Mouse (Mus musculus): ENCODE data around the gene Ucp3. TPM values are rescaled to one million over a fixed set of nuclear protein-coding genes. Genes with fewer than 3 reads are reported as not detected.

The Ucp3 gene
- 0.09 TPM in 1 of 2 replicates, not detected in the other for polyA plus RNA-seq (2016; fragmentation: Nextera tagmentation; extraction: Ambion mirVana)

DNA sequence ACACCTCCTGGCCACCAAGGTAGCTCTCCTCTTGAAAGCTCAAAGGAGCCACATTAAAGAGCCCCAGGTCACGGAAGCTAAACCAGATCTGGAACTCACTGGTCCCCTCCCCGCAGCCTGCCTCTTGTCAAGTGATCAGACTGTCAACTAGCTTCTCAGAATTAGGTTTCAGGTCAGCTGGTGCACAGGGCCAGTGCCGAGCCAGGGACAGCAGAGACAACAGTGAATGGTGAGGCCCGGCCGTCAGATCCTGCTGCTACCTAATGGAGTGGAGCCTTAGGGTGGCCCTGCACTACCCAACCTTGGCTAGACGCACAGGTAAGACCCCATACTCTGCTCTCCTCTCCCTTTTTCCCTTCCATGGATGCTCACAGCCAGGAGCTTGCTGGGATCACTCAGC, at the start of gene Ucp3:
Gene Ucp3 (plus strand): TSS at position 214 of the 400 bp plus-strand sequence.
- Histone ChIP-seq H3K4me1 (replicated peaks) (no peaks in the 10 kb centered on the region), H3K27ac (no peak within 1 kb of the TSS)

DNA sequence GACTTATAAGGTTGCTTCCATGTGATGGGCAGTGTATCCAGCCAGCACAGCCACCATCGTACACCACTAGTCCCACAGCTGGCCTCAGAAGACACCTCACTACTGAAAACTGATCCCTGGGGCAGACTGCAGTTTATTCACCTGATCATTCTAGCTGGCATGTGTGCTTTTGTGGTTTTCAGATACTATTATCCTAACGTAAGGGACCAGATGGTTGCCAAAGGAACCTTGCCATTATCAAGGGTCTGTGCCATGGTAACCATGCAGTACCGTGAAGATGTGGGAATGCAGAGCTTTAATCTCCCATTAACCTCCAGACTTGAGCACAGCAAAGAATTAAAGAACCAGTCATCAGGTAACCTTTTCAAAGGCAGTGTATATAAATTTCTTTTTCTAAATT, 47.0 kb upstream of the Ucp3 start:
- Histone ChIP-seq H3K9me3 (no peaks in the 10 kb centered on the region), H3K27ac (no peak overlapping the region), H3K4me1 (replicated peaks) (no peaks in the 10 kb centered on the region), H3K27me3 (ENCODE audit: insufficient read depth, poor library complexity, severe bottlenecking) (no peaks in the 10 kb centered on the region), H3K36me3 (peaks cover 99% of the 10 kb centered on the region), H3K4me3 (no peak overlapping the region)
- WGBS: 90% methylated on average over 3 of the region's 3 CpGs
- DNase-seq (ENCODE audit: low spot score): no peak

More for the DNA sequence above, at the start of gene Ucp3:
- H3K36me3 ChIP-seq: peaks cover 35% of the 10 kb centered on the region
- DNase-seq (ENCODE audit: low spot score): no peak
- H3K4me3 ChIP-seq: no peak within 1 kb of the TSS
- H3K9me3 ChIP-seq: no peaks in the 10 kb centered on the region
- no peaks in the 10 kb centered on the region for H3K27me3 ChIP-seq (ENCODE audit: insufficient read depth, poor library complexity, severe bottlenecking)
- WGBS: 83% methylated on average over 6 of the region's 6 CpGs

DNA sequence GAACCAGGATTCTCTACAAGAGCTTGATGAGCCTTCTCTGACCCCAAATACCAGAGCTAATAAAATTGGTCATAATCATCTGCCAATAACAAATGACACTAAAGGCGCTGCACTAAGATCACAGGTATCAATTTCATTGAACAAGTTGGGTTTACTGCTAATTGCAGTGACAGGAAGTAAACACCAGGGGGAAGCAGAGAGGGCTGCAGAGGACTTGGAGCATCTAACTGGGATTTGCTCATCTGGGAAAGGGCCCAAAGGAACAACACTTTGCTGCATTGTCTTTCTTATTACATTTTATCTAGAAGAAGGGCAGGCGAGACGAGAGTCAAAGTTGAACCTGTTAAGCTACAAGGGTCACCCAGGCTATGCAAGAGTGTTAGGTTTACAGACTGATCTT, 43.7 kb upstream of the Ucp3 start:
- Histone ChIP-seq H3K4me1 (replicated peaks) (no peaks in the 10 kb centered on the region), H3K27me3 (ENCODE audit: insufficient read depth, poor library complexity, severe bottlenecking) (no peaks in the 10 kb centered on the region), H3K9me3 (no peaks in the 10 kb centered on the region), H3K4me3 (no peak overlapping the region), H3K36me3 (peaks cover 99% of the 10 kb centered on the region), H3K27ac (no peak overlapping the region)
- DNase-seq (ENCODE audit: low spot score): peak; percentile 29
- WGBS: 72% methylated on average over 3 of the region's 3 CpGs

DNA sequence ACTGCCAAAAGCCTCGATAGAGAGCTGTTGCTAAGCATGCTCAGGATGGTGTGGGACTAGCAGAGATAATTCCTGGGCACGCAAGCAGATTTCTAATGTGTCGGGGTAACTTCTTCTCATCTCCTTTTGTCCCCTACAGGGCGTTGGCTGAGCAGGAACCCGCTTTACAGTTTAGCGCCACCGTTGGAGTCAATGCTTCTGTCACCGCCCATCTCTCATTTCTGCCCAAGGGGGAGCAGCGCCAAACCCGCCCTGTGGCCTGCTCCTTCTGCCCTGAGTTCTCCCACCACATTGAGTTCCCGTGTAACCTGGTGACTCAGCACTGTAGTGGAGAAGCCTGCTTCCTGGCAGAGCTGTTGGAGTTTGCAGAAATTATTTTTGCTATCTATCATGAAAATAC, 42.9 kb upstream of the Ucp3 start:
- DNase-seq (ENCODE audit: low spot score): no peak
- no peak overlapping the region for H3K27ac ChIP-seq
- no peaks in the 10 kb centered on the region for H3K4me1 ChIP-seq (replicated peaks)
- WGBS: 93% methylated on average over 11 of the region's 11 CpGs
- H3K27me3 ChIP-seq (ENCODE audit: insufficient read depth, poor library complexity, severe bottlenecking): no peaks in the 10 kb centered on the region
- peaks cover 99% of the 10 kb centered on the region for H3K36me3 ChIP-seq
- H3K4me3 ChIP-seq: no peak overlapping the region
- H3K9me3 ChIP-seq: no peaks in the 10 kb centered on the region

DNA sequence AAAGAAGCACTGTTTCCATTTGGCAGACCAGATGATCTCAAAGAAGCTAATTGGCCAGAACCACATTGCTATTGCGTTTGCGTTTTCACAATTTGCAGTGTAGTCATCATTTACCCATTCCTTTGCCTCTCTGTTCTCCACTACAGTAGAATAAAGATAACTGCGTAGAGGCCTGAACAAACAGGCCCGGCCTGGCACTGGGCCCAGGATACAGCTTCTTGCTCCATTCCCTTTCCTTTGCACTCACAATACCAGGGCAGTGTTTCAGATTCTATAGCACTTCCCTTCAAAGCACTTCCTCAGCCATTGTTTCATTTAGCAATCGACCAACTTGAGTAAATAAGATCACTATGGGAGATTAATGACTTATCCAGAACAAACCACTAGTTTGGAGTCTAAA, 41.7 kb upstream of the Ucp3 start:
- Histone ChIP-seq H3K4me1 (replicated peaks) (no peaks in the 10 kb centered on the region), H3K4me3 (no peak overlapping the region), H3K36me3 (peaks cover 99% of the 10 kb centered on the region), H3K9me3 (no peaks in the 10 kb centered on the region), H3K27me3 (ENCODE audit: insufficient read depth, poor library complexity, severe bottlenecking) (no peaks in the 10 kb centered on the region), H3K27ac (no peak overlapping the region)
- 95% methylated on average over 5 of the region's 5 CpGs for whole genome bisulfite sequencing
- DNase-seq (ENCODE audit: low spot score): no peak

DNA sequence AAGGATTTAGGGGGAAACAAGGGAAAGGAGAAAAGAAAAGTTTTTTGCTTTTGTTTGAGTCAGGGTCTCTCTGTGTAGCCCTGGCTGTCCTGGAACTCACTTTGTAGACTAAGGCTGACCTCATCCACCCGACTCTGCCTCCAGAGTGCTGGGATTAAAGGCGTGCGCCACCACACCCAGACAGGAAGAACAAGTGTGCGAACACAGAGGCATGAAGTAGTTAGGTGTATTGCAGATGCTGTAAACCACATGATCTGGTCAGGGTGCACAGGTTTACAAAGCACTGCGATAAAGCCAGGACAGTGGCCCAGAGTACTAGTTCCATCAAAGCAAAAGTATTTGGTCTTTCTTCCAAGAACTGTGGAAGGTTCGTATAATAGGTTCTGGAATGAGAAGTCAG, 39.5 kb upstream of the Ucp3 start:
- no peaks in the 10 kb centered on the region for H3K27me3 ChIP-seq (ENCODE audit: insufficient read depth, poor library complexity, severe bottlenecking)
- H3K9me3 ChIP-seq: no peaks in the 10 kb centered on the region
- H3K4me1 ChIP-seq (replicated peaks): no peaks in the 10 kb centered on the region
- H3K4me3 ChIP-seq: no peak overlapping the region
- no peak for DNase-seq (ENCODE audit: low spot score)
- no peak overlapping the region for H3K27ac ChIP-seq
- 94% methylated on average over 6 of the region's 6 CpGs for WGBS
- peaks cover 99% of the 10 kb centered on the region for H3K36me3 ChIP-seq

DNA sequence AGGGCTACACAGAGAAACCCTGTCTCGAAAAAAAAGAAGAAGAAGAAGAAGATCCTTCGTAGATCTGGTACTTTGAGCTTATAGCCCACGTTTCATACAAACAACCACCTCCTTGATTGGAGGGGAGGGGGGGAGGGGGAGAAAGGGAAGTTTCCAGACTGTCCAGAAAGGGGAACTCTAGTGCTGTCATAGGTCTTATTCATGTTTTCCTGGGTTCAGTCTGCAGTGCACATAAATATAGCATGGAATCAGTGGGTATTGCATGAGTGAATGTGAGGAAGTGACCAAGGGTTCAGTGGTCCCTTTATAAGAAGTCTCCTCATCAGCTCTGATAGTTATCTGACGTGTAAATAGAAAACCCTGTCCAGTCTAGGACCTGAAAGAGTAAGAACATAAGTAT, 29.1 kb upstream of the Ucp3 start:
- Histone ChIP-seq H3K4me1 (replicated peaks) (no peaks in the 10 kb centered on the region), H3K9me3 (no peaks in the 10 kb centered on the region), H3K4me3 (no peak overlapping the region), H3K27ac (no peak overlapping the region), H3K27me3 (ENCODE audit: insufficient read depth, poor library complexity, severe bottlenecking) (no peaks in the 10 kb centered on the region), H3K36me3 (peaks cover 97% of the 10 kb centered on the region)
- no peak for DNase-seq (ENCODE audit: low spot score)
- WGBS: 89% methylated on average over 4 of the region's 4 CpGs

DNA sequence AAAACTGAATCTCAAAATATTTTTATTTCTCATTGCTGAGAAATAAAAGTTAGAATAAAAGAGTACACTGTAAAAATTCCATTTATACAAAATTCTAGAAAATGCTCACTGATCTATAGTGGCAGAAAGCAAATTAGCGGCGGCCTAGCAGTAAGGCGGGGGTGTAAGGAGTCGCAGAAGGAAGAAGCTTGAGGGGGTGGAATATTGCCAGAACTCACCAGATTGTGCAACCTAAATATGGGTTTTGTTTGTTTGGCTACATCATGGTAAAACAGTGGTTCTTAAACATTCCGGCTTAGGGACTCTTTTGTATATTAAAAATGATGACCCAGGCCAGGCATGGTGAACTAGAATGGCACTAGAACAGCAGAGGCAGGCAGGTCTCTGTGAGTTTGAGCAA, 26.5 kb upstream of the Ucp3 start:
- Histone ChIP-seq H3K9me3 (no peaks in the 10 kb centered on the region), H3K27me3 (ENCODE audit: insufficient read depth, poor library complexity, severe bottlenecking) (no peaks in the 10 kb centered on the region), H3K4me3 (no peak overlapping the region), H3K4me1 (replicated peaks) (no peaks in the 10 kb centered on the region), H3K36me3 (peaks cover 96% of the 10 kb centered on the region), H3K27ac (no peak overlapping the region)
- DNase-seq (ENCODE audit: low spot score): no peak
- WGBS: 96% methylated on average over 5 of the region's 5 CpGs

DNA sequence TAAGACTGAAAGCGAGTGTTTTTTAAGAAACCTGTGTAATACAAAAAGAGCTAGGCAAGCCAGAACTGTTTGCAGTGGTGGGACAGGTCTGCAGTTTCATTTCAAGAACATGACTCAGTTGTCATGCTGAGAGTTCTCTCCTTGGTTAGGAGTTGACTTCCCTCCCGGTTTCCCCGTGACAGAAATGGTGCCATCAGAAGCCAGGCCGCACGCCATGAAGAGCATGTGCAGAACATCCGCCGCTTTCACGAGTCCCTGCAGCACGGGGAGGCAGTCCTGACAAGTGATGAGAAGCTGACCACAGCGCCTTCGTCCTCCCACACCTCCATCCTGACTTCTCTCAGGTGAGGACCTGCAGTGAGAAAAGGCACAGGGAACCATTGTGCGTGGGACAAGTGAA, 24.3 kb upstream of the Ucp3 start:
- H3K27ac ChIP-seq: no peak overlapping the region
- no peak overlapping the region for H3K4me3 ChIP-seq
- 92% methylated on average over 12 of the region's 12 CpGs for WGBS
- DNase-seq (ENCODE audit: low spot score): no peak
- H3K4me1 ChIP-seq (replicated peaks): no peaks in the 10 kb centered on the region
- peaks cover 96% of the 10 kb centered on the region for H3K36me3 ChIP-seq
- no peaks in the 10 kb centered on the region for H3K27me3 ChIP-seq (ENCODE audit: insufficient read depth, poor library complexity, severe bottlenecking)
- H3K9me3 ChIP-seq: no peaks in the 10 kb centered on the region

DNA sequence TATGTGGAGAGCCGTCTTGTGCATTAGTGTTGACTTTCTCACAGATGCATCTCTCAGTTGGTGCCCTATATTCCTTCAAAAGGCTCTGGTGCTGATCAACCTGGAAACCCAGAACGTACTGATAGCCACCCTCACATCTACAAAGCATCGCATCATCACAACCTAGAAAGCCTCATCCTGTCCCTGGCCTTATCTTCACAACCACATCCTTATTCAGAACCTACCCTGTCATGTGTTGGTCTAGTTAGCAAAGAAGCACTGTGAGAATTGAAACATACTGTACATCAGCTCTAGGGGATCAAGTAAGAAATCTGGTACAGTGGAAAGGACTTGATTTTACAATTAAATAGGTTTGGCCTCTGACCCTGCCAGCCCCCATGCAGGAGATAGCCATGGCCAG, 23.8 kb upstream of the Ucp3 start:
- H3K9me3 ChIP-seq: no peaks in the 10 kb centered on the region
- peaks cover 96% of the 10 kb centered on the region for H3K36me3 ChIP-seq
- no peaks in the 10 kb centered on the region for H3K4me1 ChIP-seq (replicated peaks)
- H3K4me3 ChIP-seq: no peak overlapping the region
- no peak for DNase-seq (ENCODE audit: low spot score)
- no peak overlapping the region for H3K27ac ChIP-seq
- 96% methylated on average over 3 of the region's 3 CpGs for WGBS
- H3K27me3 ChIP-seq (ENCODE audit: insufficient read depth, poor library complexity, severe bottlenecking): no peaks in the 10 kb centered on the region

DNA sequence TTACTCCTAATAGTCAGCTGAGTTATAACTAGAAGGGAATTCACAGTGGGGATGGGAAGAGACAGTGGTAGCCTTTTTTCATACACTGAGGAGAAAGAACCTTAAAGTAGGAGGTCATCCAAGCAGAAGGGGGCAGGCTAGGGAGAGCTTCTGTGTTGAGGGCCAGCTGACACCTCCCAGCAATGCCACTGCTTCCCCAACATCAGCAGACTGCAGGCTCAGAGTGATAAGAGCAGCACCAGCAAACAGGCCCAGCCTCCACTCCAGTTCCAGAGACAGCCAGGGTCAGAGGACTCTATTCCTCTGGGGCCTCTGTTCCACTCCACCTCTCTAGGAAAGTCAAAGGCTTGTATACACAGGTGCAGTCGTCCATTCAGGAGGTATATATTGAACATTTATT, 14.6 kb upstream of the Ucp3 start:
- Histone ChIP-seq H3K36me3 (peaks cover 98% of the 10 kb centered on the region), H3K27ac (no peak overlapping the region)
- 76% methylated on average over 1 of the region's 1 CpGs for WGBS

DNA sequence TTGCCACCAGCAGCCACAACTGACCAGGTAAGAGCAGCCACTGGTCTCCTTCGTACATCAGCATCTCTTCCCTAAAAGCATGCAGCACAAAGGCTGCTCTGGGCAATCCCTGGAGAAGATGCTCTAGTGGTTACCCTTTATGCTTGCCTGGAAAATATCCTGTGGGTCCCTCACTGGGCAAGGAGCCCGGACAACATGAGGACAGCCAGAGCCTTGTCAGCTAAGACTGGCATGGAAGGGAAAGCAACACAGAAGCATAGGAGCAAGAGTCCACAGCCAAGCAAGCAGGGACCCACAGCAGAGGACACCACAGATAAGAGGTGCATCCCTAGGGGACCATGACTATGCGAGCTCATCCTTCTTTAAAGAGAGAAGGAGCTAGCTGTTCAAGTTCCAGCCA, 12.9 kb upstream of the Ucp3 start:
- Histone ChIP-seq H3K27ac (peak overlapping the region; percentile 23; the same call in 1 of the 2 replicates), H3K4me1 (replicated peaks) (no peaks in the 10 kb centered on the region), H3K9me3 (no peaks in the 10 kb centered on the region), H3K27me3 (ENCODE audit: insufficient read depth, poor library complexity, severe bottlenecking) (no peaks in the 10 kb centered on the region), H3K4me3 (no peak overlapping the region), H3K36me3 (peaks cover 98% of the 10 kb centered on the region)
- 94% methylated on average over 3 of the region's 3 CpGs for WGBS
- DNase-seq (ENCODE audit: low spot score): no peak

More for the DNA sequence above, 14.6 kb upstream of the Ucp3 start:
- no peaks in the 10 kb centered on the region for H3K27me3 ChIP-seq (ENCODE audit: insufficient read depth, poor library complexity, severe bottlenecking)
- DNase-seq (ENCODE audit: low spot score): no peak
- no peaks in the 10 kb centered on the region for H3K9me3 ChIP-seq
- no peaks in the 10 kb centered on the region for H3K4me1 ChIP-seq (replicated peaks)
- no peak overlapping the region for H3K4me3 ChIP-seq

DNA sequence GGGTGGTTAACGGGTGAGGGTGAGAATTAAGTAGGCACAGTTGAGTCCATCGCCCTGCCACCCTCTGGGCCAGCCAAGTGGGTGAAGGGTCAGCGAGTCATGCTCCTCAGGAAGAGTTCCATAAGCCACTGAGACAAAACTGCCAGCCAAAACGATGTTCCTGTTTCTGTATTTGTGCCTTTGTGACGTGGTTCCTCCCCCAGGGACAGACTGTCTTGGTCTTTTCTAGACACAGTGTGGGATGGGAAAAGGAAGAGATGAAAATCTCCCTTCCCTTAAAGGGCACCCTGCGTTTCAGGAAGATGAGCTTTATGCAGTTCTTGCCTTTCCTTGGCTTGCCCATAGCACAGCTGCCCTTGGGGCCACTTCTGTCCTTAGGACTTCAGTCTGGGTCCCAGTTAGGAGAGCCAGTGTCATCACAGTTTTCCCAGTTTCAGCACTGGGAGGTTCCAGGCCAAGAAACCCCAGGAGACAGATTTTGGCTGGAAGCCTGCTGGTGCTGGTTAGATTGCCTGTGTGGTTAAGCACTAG, 11.1 kb upstream of the Ucp3 start:
- no peaks in the 10 kb centered on the region for H3K27me3 ChIP-seq (ENCODE audit: insufficient read depth, poor library complexity, severe bottlenecking)
- WGBS: 89% methylated on average over 6 of the region's 6 CpGs
- peaks cover 98% of the 10 kb centered on the region for H3K36me3 ChIP-seq
- H3K4me3 ChIP-seq: no peak overlapping the region
- H3K4me1 ChIP-seq (replicated peaks): no peaks in the 10 kb centered on the region
- 0 out of 2 replicates have a peak overlapping the region, but pooled peaks have one; percentile 12 for H3K27ac ChIP-seq
- DNase-seq (ENCODE audit: low spot score): no peak
- H3K9me3 ChIP-seq: no peaks in the 10 kb centered on the region

DNA sequence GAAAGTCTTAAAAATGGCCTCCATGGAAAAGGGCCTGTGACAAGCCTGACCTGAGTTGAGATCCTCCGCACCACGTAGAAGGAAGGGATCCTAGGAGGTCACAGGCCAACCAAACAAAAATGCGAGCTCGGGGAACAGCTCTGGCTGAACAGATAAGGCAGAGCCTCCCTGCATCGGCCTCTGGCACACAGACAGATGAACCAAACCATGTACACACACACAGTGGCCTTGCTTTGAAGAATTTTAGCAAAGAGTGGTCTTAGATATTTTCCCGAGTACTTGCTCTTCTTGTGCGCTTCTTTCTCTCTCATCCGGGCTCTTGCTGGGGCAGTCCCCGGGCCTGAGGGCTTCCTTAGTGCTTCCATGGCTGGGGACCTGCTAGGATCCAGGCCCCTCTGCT, 9.6 kb upstream of the Ucp3 start:
- no peaks in the 10 kb centered on the region for H3K9me3 ChIP-seq
- H3K36me3 ChIP-seq: peaks cover 98% of the 10 kb centered on the region
- no peaks in the 10 kb centered on the region for H3K27me3 ChIP-seq (ENCODE audit: insufficient read depth, poor library complexity, severe bottlenecking)
- no peaks in the 10 kb centered on the region for H3K4me1 ChIP-seq (replicated peaks)
- no peak for DNase-seq (ENCODE audit: low spot score)
- 85% methylated on average over 9 of the region's 9 CpGs for WGBS
- H3K4me3 ChIP-seq: no peak overlapping the region
- H3K27ac ChIP-seq: no peak overlapping the region

Measured in hindbrain, embryonic 10.5 days (tissue).